Mouse (Mus musculus) left cerebral cortex, adult 9 months (tissue): ENCODE measurements at regions not wholly inside any gene's neighbourhood (a gene's known extent, or its start where the extent isn't known, plus 50 kb on each side); places are given as distances from the start of the nearest gene placed in this dataset.

Source experiments
- DNase-seq, 2 experiments: peaks; one replicate each; pipeline ENCODE4 v3.0.0; 2022; ENCODE audit warnings: low spot score in 2 of 2

DNA sequence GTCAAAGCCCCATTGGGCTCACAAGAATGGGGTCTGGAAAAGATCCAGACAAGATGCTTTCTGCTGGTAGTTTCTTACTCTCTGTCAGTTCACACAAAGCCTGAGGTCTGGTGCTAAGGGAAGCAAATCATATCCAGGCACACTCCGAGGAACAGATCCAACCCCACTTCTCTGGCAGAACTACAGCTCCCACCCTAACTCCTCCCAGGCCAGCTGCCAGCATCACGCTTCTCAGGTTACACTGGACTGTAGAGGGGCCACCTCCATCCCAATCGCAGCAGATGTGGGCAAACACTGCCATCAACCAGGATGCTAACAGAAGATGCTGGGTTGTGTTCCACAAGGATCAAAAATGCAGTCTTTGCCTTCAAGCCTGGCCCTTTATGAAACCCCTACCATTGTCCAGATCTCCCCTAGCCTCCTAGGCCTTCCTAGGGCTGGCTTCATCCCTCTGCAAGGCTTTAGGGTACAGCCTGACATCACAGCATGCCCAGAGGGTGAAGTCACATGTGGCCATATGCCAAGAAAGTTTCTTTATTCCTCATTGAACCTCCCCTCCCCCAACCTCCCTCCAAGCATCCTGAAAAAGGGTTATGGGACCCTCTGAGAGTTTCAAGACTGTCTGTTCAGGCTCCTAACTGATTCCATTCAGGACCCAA lies 99.6 kb upstream of the 2610301B20Rik start:
- DNase-seq: no peak

DNA sequence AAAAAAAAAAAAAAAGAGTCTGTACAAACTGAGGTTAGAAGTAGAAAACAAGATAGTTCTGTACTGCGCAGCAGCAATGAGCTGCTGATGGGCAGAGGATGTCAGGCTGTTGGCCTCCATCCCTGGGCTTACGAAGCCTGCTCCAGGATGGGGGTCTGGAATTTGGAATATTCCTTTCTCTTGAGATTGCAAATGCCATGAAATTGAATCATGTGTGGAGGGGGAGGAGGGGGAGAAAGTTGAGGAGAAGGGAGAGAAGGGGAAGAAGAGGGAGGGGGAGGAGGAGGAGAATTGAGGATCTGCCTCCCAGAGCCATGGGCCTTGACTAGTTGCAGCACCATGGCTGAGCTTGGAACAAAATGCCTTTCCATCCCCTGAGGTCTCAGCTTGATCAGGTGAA lies 87.6 kb upstream of the 2610301B20Rik start:
- DNase-seq: no peak

DNA sequence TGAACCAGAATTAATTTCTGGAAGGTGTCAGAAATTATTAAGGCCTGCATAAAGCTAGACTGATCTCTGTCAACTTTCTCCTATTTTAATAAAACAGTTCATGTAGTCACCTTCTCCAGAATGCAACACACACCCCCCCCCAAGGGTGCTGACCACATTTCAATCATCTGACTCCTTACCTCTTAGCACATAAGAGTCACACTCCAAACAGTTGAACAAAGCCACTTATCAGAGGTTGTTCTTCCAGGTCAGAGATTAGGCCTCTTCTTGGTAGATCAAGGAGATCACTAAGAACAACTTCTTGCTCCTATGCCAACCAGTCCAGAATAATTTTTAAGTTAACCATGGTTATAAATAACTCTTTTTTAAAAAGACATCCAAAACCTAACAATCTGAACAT lies 86.0 kb upstream of the 2610301B20Rik start:
- no peak for DNase-seq

DNA sequence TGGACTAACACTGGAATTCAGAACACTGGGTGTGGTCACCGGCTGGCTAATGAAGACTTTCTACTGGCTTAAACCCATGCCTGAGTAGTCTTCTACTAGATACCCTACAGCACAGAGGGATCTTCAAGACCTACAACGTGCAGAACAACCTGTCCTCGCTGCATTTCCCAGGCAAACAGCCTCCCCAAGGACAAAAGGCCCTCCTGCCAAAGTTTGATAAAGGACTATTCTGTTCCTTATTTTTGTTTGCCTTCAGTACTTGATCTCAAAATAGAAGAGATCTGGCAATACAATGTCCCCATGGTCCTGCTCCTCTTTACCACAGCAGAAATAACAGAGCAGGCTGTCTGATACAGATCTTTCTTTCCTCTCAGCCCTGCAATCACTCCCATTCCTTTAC lies 85.2 kb upstream of the 2610301B20Rik start:
- no peak for DNase-seq

DNA sequence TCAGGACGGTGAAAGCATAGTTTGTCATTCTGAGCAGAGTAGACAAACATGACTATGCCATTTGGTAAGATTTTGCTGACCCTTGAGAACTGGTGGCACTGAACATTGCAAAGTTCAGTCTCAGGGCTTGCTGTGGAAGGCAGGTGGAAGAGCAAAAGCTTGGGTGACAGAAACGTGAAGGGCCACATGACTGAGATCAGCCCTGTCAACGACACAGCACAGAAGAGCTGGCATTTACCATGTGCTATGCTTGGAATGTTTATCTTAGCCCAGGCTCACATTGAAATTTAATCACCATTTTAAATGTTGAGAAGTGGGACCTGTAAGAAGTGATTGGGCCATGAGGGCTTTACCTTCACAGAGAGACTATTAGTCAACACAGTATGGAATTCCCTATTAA lies 81.7 kb upstream of the 2610301B20Rik start:
- DNase-seq: no peak

DNA sequence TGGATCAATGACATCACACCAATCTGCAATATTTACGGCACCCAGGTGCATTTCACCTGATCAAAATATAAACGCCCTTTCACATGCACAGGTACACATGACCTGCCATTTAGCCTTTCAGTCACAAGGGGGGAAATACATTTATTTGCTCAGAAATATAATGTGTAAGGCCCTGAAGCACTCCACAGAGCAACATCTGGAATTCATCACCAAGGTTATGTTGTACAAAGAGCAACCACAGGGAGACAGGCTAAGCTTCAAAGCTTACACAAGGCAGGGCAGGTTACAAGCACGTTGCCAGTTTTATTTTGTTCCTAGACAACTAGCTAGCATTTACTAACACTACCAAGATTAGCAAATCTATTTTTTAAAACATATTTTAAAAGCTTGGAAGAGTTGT lies 79.8 kb upstream of the 2610301B20Rik start:
- no peak for DNase-seq

DNA sequence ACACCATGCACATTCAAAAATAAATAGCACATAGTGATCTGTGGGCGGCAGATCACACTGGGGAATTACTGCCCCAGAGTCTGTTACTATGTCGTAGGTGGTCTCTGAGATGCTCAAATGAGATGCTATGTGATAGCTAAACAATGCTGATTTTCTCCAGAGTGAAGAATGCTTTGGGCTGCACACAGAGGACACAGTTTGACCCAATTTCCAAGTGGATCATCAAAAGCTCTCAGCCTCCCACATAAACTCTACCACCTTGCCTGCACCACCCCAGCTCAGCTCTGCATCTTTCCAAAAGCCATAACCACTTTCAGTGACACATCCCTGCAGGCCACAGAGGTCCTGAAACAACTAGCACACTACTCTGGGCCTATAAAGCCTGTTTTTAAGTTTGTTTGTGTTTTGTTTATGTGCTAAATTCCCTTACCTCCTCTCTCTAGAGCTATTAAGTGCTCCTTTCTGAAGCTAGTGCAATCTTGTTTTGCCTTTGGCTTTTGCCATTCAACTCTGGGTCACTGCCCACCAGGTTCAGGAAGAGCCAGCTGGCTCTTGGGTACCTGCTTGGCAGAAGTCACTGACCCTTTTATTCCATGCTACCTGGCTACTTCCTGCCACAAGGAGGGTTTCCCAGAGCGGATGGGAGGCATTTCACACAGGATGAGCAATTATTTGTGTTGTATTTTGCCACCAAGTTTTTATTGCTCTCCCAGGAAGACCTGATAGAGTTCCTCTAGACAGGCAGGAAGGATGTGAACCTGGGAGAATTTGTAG lies 73.3 kb upstream of the 2610301B20Rik start:
- peak; percentile 2 to 14 for DNase-seq

DNA sequence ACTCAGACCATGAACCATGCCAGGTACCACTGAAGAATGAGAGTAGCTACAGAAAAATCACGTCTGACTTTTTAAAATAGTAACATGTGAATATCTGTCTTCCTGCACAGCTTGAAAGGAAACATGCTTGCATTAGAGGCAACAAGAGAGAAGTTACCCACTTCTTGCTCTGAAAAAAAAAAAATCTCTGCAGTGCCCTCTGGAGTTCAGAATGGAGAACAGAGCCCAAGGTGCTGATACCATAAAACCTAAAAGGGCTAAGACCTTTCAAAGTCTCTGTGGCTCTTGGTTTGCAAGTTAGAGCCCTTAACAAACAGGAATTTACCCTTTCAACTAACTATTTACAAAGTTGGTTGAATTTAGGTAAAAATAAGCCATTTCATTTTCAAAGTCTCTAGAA lies 69.6 kb upstream of the 2610301B20Rik start:
- DNase-seq: no peak

DNA sequence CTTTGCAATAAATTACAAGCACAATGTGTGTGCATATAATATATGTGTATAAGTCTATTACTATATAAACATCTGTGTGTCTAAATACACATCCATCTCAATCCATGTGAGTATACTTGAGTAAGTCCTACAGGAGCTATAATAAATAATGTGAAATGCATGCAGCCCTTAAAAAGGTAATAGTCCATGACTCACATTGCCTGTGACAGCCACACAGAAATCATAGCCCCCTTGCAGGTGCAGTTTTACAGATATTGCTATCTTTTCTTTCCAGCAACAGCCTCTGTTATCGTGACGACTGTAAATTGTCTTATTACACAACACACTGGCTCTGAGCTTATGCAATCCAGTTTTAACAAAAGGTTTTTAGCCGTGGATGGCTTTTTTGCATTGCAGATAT lies 67.0 kb upstream of the 2610301B20Rik start:
- no peak for DNase-seq

DNA sequence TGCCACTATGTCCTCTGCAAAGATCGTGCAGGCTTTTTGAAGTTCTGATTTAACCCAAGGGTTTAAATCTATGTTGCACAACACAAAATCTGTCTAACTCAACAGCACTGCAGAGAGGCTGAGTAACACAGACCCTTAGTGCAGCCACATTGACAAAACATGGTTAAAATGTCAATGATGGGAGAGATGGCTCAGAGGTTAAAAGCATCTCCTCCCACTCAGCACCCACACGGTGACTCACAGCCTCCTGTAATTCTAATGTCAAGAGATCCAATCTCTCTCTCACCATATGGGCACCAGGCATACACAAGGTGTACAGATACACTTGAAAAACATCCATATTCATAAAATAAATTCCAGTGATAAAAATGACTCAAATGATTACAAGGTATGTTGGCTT lies 61.4 kb upstream of the 2610301B20Rik start:
- DNase-seq: peak in 1 of 2 experiments; percentile 4
